Mouse (Mus musculus) B cell, adult 2 months (primary cell): ENCODE measurements around the gene Creb3.
"Not testable (repeated sequence)": the region's sequence is repeated elsewhere in the genome, so short reads cannot be mapped to it uniquely, and the experiment has no call there.

Source experiments
- DNase-seq, 2 experiments: peaks; one replicate each; pipeline ENCODE4 v3.0.0; 2022

The Creb3 gene

GRCm38 (mm10) chr4:43584444-43585416, 22.6 kb downstream of the Creb3 start, which contains the start of gene Msmp:
TSS of gene Msmp (minus strand) at chr4:43584494.
- no peak for DNase-seq

GRCm38 (mm10) chr4:43585682-43586081, 23.6 kb downstream of the Creb3 start:
- no peak for DNase-seq

- DNase-seq = no peak
Observed at GRCm38 (mm10) chr4:43586411-43586810, 24.3 kb downstream of the Creb3 start.

- DNase-seq = no peak
Observed at GRCm38 (mm10) chr4:43587681-43588080, 25.5 kb downstream of the Creb3 start.

GRCm38 (mm10) chr4:43591543-43591942, 29.4 kb downstream of the Creb3 start:
- DNase-seq = no peak

GRCm38 (mm10) chr4:43591961-43592360, 29.8 kb downstream of the Creb3 start:
- no peak for DNase-seq

- no peak for DNase-seq
Observed at GRCm38 (mm10) chr4:43593453-43593852, 31.3 kb downstream of the Creb3 start.

- not testable (repeated sequence) for DNase-seq
Observed at GRCm38 (mm10) chr4:43596597-43596996, 34.5 kb downstream of the Creb3 start.

- no peak for DNase-seq
Observed at GRCm38 (mm10) chr4:43598200-43598599, 36.1 kb downstream of the Creb3 start.

- DNase-seq = no peak
Observed at GRCm38 (mm10) chr4:43598650-43599380, 36.7 kb downstream of the Creb3 start.

- no peak for DNase-seq
Observed at GRCm38 (mm10) chr4:43600195-43600934, 38.2 kb downstream of the Creb3 start.

GRCm38 (mm10) chr4:43604099-43604498, 42.0 kb downstream of the Creb3 start:
- DNase-seq = no peak

GRCm38 (mm10) chr4:43604751-43605685, 42.9 kb downstream of the Creb3 start:
- no peak for DNase-seq

- no peak for DNase-seq
Observed at GRCm38 (mm10) chr4:43612534-43612933, 50.4 kb downstream of the Creb3 start.

- peak; percentile 25 to 37 for DNase-seq
Observed at GRCm38 (mm10) chr4:43613060-43613730, 51.1 kb downstream of the Creb3 start.
